Mouse (Mus musculus) heart, embryonic 15.5 days (tissue): ENCODE measurements around the gene Brinp3. TPM values are rescaled to one million over a fixed set of nuclear protein-coding genes. Genes with fewer than 3 reads are reported as not detected.

Source experiments
- ATAC-seq: fragments of 200-750 bp; cut with Nextera tagmentation; replicated peaks from 2 replicates; pipeline ENCODE4 v1.8.0; 2017; ENCODE audit warnings: low read depth, moderate TSS enrichment; ENCODE audit not compliant: insufficient number of reproducible peaks, insufficient read depth, low FRiP score
- H3K27ac ChIP-seq: fragments of 300-500 bp; sonication (generic); 2 replicates; pipeline ENCODE4 v1.5.1; 2015; ENCODE audit warnings: mild to moderate bottlenecking, inconsistent platforms
- H3K27me3 ChIP-seq: fragments of 300-500 bp; sonication (generic); 2 replicates; pipeline ENCODE4 v1.6.1; 2015; ENCODE audit warnings: inconsistent platforms
- H3K36me3 ChIP-seq: fragments of 300-500 bp; sonication (generic); 2 replicates; pipeline ENCODE4 v1.6.1; 2015; ENCODE audit warnings: mild to moderate bottlenecking, inconsistent platforms
- H3K4me1 ChIP-seq: fragments of 300-500 bp; sonication (generic); replicated peaks from 2 replicates; pipeline ENCODE4 v1.6.1; 2015; ENCODE audit warnings: inconsistent platforms
- H3K4me2 ChIP-seq: fragments of 300-500 bp; sonication (generic); 2 replicates; pipeline ENCODE4 v1.6.1; 2015; ENCODE audit warnings: inconsistent platforms, mild to moderate bottlenecking, moderate library complexity
- H3K4me3 ChIP-seq: fragments of 300-500 bp; sonication (generic); 2 replicates; pipeline ENCODE4 v1.5.1; 2015; ENCODE audit warnings: mild to moderate bottlenecking, inconsistent platforms
- H3K9ac ChIP-seq: fragments of 300-500 bp; sonication (generic); 2 replicates; pipeline ENCODE4 v1.6.1; 2015; ENCODE audit warnings: mild to moderate bottlenecking, inconsistent platforms
- H3K9me3 ChIP-seq: fragments of 300-500 bp; sonication (generic); replicated peaks from 2 replicates; pipeline ENCODE4 v1.6.1; 2016; ENCODE audit warnings: inconsistent platforms
- WGBS: fragments of 180-500 bp; shearing (Covaris S2); methylation state at CpG from one replicate; pipeline ENCODE4 v1.1.7; 2015; ENCODE audit warnings: mixed read lengths; 5-methylcytosine and 5-hydroxymethylcytosine counted together
- polyA plus RNA-seq: library from polyadenylated mRNA; unstranded; fragments of >200 nt; fragmentation: Nextera tagmentation; extraction: Ambion mirVana; gene quantifications from 2 replicates; pipeline ENCODE4 v1.2.1, GENCODE M21; 2015

Brinp3 gene
- 0.18 and 0.60 TPM in 2 replicates for polyA plus RNA-seq

DNA sequence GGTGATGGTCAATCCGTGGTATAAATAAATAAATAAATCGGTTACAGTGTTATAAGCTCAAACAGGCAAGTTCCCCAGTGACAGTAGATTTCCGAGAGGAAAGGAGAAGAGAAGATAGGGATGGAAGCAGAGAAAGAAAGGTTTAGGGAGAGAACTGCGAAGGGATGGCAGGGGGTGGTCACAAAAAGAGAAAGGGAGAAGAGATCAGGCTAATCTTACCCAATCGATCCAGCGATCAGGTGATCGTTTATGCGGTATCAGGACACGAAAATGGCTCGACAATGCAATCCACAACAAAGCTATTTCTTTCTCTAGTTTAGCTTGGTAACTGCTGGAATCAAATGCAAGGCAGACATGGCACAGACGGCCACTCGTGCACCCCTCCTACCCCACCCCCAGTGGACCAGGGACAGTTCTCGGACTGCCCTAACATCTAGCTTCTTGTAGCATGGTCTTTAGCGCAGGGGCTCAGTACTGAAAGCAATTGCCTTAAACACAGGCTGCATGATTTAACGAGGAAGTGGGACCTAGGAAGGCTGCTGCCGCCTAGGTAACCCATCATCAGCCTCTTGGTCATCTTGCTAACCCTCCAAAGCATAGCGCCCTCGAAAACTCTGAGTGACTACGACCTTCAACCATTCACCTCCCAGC lies at the start of gene Brinp3:
Gene Brinp3 (plus strand): TSS at position 80 of the 651 bp plus-strand sequence.
- Histone ChIP-seq H3K9ac (0 out of 2 replicates have a peak within 1 kb of the TSS, but pooled peaks have one; percentile 6), H3K9me3 (no peaks in the 10 kb centered on the region), H3K4me1 (peaks cover 9% of the 10 kb centered on the region), H3K4me2 (peak within 1 kb of the TSS; percentile 64), H3K27ac (no peak within 1 kb of the TSS), H3K27me3 (peaks cover 39% of the 10 kb centered on the region), H3K36me3 (no peaks in the 10 kb centered on the region), H3K4me3 (peak within 1 kb of the TSS; percentile 32)
- 2% methylated on average over 19 of the region's 19 CpGs for WGBS
- no peak for ATAC-seq

DNA sequence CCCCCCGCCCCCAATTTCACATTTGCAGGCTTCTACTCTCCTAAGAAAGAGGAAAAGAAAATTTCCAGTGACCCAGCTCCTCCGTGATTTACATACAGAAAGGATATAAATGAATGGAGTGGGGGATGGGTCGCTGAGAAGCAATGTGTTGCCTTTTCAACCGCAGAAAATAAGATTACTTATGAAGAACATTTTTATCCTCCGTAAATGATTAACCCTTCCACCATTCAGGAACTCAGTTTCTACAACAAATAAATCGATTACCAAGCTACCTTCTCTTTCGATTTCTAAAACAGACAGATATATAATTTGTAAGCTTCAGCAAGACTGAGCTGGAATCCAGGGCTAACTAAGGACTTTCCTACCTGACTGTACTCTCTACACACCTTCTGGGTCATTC lies 339 bp upstream of the Brinp3 start:
- Histone ChIP-seq H3K27me3 (peaks cover 39% of the 10 kb centered on the region), H3K4me3 (peak overlapping the region; percentile 32), H3K4me2 (peak overlapping the region; percentile 64), H3K36me3 (no peaks in the 10 kb centered on the region), H3K4me1 (peaks cover 9% of the 10 kb centered on the region), H3K9ac (no peak overlapping the region), H3K9me3 (no peaks in the 10 kb centered on the region), H3K27ac (no peak overlapping the region)
- ATAC-seq = no peak
- WGBS = 17% methylated on average over 7 of the region's 7 CpGs

DNA sequence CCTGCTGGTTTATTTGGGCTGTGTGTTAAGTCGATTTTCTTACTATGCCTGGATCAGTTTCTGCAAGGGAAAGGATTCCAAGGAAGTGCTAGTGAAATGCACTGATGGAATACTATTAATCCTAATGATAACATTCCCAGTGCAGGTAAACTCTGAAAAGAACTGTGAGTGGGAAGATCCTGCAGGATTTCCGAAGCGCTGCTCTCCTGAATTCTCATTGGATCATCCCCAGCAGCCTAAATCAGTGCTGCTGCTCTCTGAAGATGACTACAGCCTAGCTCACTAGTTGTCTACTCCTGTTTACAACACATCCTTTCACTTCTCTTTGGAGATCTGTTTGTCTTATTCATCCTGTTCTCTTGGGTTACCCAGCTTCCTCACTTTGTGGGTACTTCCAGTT lies 826 bp downstream of the Brinp3 start:
- peak overlapping the region; percentile 32 for H3K4me3 ChIP-seq

DNA sequence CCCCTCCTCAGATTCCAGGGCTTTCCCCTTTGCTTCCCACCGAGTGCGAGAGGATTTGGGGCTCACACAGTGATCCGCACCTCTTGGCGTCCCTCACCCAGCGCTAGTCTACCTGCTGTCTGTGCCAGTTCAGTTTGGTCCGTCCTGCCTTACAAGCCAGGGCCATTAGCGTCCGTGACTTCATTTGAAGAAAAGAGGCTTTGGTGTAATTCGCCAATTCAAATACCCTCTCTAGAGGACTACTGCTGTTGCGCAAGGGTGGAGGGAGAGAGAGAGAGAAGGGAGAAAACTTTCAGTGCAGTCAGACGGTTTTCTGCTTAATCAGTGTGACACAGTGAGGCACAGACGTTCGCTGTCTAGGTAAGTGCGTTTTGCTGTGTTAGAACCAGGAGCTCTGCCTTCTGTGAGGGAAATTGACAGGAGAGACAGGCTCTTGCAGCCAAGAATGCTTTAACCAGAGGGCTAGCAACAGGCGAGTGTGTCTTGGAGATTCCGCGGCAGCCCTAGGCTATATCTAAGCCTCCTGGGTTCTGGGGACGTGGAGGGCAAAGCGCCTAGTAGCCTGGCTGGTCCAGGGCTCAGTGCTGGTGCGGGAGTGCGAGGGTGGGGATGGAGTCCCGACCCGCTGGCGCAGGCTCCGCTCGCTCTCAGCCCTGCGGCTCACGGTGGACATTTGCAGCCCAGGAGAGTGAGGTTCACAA lies 3.0 kb downstream of the Brinp3 start:
- peaks cover 39% of the 10 kb centered on the region for H3K27me3 ChIP-seq
- no peak overlapping the region for H3K27ac ChIP-seq
- H3K9me3 ChIP-seq = no peaks in the 10 kb centered on the region
- peak; percentile 58; the same call in 1 of the 2 replicates for ATAC-seq
- H3K9ac ChIP-seq = peak overlapping the region; percentile 25; the same call in 1 of the 2 replicates
- peak overlapping the region; percentile 95 for H3K4me2 ChIP-seq
- H3K4me3 ChIP-seq = peak overlapping the region; percentile 53
- 1% methylated on average over 28 of the region's 28 CpGs for WGBS
- H3K4me1 ChIP-seq = peaks cover 9% of the 10 kb centered on the region
- no peaks in the 10 kb centered on the region for H3K36me3 ChIP-seq

More for the DNA sequence above, 826 bp downstream of the Brinp3 start:
- no peaks in the 10 kb centered on the region for H3K9me3 ChIP-seq
- no peaks in the 10 kb centered on the region for H3K36me3 ChIP-seq
- peaks cover 9% of the 10 kb centered on the region for H3K4me1 ChIP-seq
- H3K27ac ChIP-seq = no peak overlapping the region
- no peak for ATAC-seq
- no peak overlapping the region for H3K9ac ChIP-seq
- H3K27me3 ChIP-seq = peaks cover 39% of the 10 kb centered on the region
- WGBS = 3% methylated on average over 3 of the region's 3 CpGs
- H3K4me2 ChIP-seq = peak overlapping the region; percentile 64

DNA sequence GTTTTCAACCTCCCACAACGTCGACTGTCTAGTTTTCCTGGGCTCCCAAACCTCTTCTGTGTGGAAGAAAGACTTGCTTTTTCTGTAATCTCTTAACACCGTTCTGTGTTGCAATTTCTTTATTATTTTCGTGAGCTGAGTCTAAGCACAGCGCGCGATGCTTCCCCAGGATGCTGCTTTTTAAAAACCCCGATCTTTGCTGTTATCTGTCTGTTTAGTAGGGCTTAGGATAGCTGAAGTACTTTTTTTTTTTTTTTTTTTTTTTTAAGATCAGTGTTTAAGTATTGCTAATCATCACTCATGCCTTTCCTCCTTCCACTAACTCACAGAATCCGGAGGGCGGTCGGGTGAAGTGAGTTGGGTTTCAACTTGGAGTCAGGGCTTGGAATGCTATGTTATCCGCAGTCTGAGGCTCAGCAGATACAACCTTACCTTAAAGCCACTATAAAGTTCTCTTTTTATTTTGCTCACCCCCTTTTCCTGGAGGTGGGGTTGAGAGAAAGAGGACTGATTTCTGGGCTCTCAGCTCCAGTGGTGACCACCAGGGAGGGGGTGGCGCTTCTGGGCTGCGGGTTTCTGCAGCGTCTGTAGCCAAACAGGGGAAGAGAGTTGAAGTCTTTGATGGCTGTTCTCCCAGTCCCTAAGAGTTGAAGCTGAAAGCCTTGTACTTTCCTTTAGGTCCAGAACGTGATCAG lies 3.7 kb downstream of the Brinp3 start:
- H3K4me3 ChIP-seq = peak overlapping the region; percentile 53
- peak overlapping the region; percentile 95 for H3K4me2 ChIP-seq
- H3K36me3 ChIP-seq = no peaks in the 10 kb centered on the region
- H3K27me3 ChIP-seq = peaks cover 39% of the 10 kb centered on the region
- peaks cover 9% of the 10 kb centered on the region for H3K4me1 ChIP-seq
- peak overlapping the region; percentile 25; the same call in 1 of the 2 replicates for H3K9ac ChIP-seq
- ATAC-seq = no peak
- under 1% methylated on average over 16 of the region's 16 CpGs for WGBS
- H3K27ac ChIP-seq = no peak overlapping the region
- no peaks in the 10 kb centered on the region for H3K9me3 ChIP-seq

DNA sequence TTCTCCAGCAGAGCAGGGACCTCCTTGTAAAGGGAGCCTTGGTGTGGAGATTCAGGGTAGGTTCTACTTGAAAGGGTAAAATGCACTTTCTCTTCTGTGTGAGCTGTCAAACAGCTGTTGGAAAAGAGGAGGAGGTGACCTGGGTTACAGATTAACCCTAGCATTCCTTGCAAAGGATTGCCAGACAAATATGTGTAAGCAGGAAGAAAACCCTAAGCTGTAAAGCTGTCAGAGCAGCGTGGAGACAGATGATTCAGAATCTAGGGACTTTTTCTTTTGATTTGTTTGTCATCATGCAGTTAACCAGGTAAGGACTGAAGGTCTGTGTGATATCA lies 4.2 kb downstream of the Brinp3 start:
- H3K36me3 ChIP-seq = no peaks in the 10 kb centered on the region
- H3K27ac ChIP-seq = no peak overlapping the region
- H3K4me1 ChIP-seq = peaks cover 9% of the 10 kb centered on the region
- H3K9ac ChIP-seq = no peak overlapping the region
- H3K4me2 ChIP-seq = peak overlapping the region; percentile 95
- peak overlapping the region; percentile 53 for H3K4me3 ChIP-seq
- H3K27me3 ChIP-seq = peaks cover 39% of the 10 kb centered on the region
- no peak for ATAC-seq
- 3% methylated on average over 1 of the region's 1 CpGs for WGBS
- H3K9me3 ChIP-seq = no peaks in the 10 kb centered on the region

DNA sequence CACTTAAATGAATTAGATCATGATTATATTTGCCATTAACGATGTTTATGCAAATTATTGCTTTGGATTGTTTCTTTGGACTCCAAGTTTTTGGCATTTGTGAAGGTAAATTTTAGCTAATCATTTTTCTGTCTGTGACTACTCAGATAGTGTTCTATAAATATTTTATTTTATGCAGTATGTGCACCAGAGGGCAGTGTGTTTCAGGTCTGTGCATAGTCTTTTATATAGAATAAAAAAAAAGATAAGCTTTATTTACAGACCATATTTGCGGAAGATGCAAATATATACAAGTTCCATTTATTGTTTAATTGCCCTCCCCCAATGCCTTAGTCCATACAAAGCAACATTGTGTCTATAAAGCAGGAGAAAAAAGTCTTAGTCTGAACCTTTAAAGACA lies 20.8 kb downstream of the Brinp3 start:
- 74% methylated on average over 2 of the region's 2 CpGs for WGBS
- Histone ChIP-seq H3K27ac (no peak overlapping the region), H3K36me3 (no peaks in the 10 kb centered on the region), H3K4me3 (no peak overlapping the region), H3K9me3 (no peaks in the 10 kb centered on the region), H3K27me3 (no peaks in the 10 kb centered on the region), H3K4me2 (no peak overlapping the region), H3K9ac (no peak overlapping the region), H3K4me1 (no peaks in the 10 kb centered on the region)
- ATAC-seq = no peak

DNA sequence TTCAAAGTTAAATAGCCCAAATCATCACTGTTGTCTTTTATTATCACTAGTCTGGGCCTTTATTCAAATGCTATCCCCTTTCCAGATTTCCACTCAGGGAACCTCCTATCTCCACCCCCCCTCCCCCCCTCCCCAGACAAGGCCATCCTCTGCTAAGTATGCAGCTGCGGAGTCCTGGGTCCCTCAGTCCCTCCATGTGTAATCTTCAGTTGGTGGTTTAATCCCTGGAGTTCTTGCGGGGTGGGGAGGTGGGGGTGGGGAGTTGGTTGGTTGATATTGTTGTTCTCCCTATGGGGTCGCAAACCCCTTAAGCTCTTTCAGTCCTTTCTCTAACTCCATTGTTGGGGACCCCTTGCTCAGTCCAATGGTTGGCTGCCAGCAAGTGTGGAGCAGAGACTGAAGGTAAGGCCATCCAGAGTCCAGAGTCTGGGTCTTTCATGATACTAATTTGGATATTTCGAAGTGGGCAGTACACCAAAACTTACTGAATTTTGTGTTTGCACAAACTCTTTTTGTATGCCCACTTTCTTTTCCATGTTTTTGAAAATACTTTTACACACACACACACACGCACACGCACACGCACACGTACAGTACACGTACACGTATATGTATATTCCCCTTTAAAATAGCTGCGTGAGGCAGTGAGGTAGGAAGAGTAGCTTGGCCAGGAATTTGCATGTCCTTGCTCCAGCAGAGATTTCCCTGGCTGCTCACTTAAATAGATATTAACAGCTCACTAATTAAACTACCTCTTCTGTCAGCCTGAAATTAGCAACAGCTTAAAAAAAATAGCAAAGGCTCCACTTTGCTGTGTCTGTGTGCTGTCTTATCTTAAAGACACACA lies 29.4 kb downstream of the Brinp3 start:
- no peak for ATAC-seq
- no peaks in the 10 kb centered on the region for H3K36me3 ChIP-seq
- no peak overlapping the region for H3K4me2 ChIP-seq
- no peaks in the 10 kb centered on the region for H3K9me3 ChIP-seq
- no peak overlapping the region for H3K4me3 ChIP-seq
- no peak overlapping the region for H3K9ac ChIP-seq
- H3K27ac ChIP-seq = no peak overlapping the region
- 72% methylated on average over 11 of the region's 11 CpGs for WGBS
- H3K4me1 ChIP-seq = no peaks in the 10 kb centered on the region
- no peaks in the 10 kb centered on the region for H3K27me3 ChIP-seq

DNA sequence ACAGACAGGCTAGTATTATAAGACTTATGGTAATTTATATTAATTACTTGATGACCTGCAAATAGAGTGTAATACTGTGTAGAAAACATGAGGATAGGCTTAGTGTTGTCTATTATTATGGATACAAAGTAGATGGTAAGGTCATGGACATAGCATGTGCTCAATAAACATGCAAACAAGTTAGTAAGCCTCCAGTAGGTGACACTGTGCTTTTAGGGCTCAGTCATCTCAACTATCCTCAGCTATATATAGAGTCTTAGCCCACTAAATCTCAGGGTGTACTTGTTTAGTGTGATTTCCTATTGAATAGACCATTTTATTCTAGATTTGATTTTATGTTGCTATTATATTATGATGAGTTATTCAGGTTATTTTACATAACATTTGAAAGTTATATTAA lies 34.0 kb downstream of the Brinp3 start:
- Histone ChIP-seq H3K9ac (no peak overlapping the region), H3K4me1 (no peaks in the 10 kb centered on the region), H3K27ac (no peak overlapping the region), H3K36me3 (no peaks in the 10 kb centered on the region), H3K4me3 (no peak overlapping the region), H3K4me2 (no peak overlapping the region), H3K9me3 (no peaks in the 10 kb centered on the region), H3K27me3 (no peaks in the 10 kb centered on the region)
- ATAC-seq = no peak

DNA sequence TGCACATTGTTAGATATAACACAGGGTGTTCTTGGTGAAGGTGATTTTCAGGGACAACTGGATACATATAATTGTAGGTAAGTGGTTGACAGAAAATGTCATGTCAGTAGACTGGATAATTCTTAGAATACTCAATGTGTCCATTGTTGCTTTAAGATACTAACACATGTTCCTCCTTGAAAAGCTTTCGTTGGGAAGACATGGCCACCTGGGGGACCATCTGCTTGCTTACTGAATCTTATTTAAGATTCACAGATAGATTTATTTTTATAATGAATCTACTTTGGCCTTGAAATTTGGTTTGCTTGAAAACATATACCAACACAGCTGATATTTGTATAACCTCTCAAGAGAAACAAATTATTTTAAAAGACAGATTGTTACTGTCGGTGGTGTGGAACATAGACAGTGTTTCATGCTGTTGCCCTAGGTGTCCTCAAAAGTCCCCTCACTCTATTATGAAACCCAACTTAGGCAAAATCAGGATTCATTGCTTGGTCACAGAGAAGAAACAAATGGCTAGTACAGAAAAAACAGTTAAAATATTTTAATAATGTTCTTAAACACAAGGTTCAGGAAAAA lies 52.4 kb downstream of the Brinp3 start:
- ATAC-seq = no peak
- 76% methylated on average over 2 of the region's 2 CpGs for WGBS
- no peak overlapping the region for H3K4me3 ChIP-seq

DNA sequence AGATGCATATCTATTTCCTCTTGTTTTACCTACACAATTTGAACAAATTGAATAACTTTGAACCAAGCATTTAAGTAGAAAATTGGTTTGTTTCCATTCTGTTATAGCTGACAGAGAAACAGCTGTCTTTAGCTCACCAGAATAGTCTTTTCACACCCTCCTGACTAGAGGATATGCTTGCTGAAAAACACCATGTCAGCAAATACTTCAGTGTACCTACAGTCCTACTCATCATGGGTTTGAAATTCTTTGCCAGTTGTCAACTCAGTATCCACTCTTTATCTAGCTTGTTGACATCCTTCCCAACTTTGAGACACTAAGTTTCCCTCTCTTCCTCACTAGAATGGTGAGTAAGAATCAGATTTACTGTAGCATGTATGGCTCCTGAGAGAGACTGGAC lies 62.4 kb downstream of the Brinp3 start:
- H3K27me3 ChIP-seq = no peaks in the 10 kb centered on the region
- no peaks in the 10 kb centered on the region for H3K36me3 ChIP-seq
- H3K9me3 ChIP-seq = no peaks in the 10 kb centered on the region
- H3K4me3 ChIP-seq = no peak overlapping the region
- no peak overlapping the region for H3K4me2 ChIP-seq
- ATAC-seq = no peak
- no peak overlapping the region for H3K27ac ChIP-seq
- no peak overlapping the region for H3K9ac ChIP-seq
- H3K4me1 ChIP-seq = no peaks in the 10 kb centered on the region

More for the DNA sequence above, 52.4 kb downstream of the Brinp3 start:
- Histone ChIP-seq H3K9me3 (no peaks in the 10 kb centered on the region), H3K9ac (no peak overlapping the region), H3K36me3 (no peaks in the 10 kb centered on the region), H3K27ac (no peak overlapping the region), H3K4me2 (no peak overlapping the region), H3K4me1 (no peaks in the 10 kb centered on the region), H3K27me3 (no peaks in the 10 kb centered on the region)
